Mouse (Mus musculus) olfactory bulb, adult 2 months (tissue): ENCODE results near the gene Defb36. TPM values are rescaled to one million over a fixed set of nuclear protein-coding genes. Genes with fewer than 3 reads are reported as not detected.

Experiments used
- H3K27ac ChIP-seq: fragments of 200-500 bp; 2 replicates; pipeline ENCODE4 v1.5.1; 2012; ENCODE audit warnings: low read depth, low read length; ENCODE audit not compliant: insufficient read depth
- H3K4me1 ChIP-seq: fragments of 200-500 bp; 2 replicates; pipeline ENCODE4 v1.6.1; 2012; ENCODE audit warnings: low read length; ENCODE audit not compliant: control insufficient read depth, insufficient read depth
- H3K4me3 ChIP-seq: fragments of 200-500 bp; 2 replicates; pipeline ENCODE4 v1.5.1; 2012; ENCODE audit warnings: mild to moderate bottlenecking, low read depth, low read length, moderate library complexity; ENCODE audit not compliant: insufficient read depth
- CTCF ChIP-seq: fragments of 200-500 bp; IDR thresholded peaks from 2 replicates; pipeline ENCODE4 v1.5.1; 2012; ENCODE audit warnings: low read depth, mild to moderate bottlenecking, low read length, moderate library complexity; ENCODE audit not compliant: insufficient read depth
- POLR2A ChIP-seq: fragments of 200-500 bp; IDR thresholded peaks from 2 replicates; pipeline ENCODE4 v1.6.1; 2012; ENCODE audit warnings: mild to moderate bottlenecking, low read depth, low read length, moderate library complexity; ENCODE audit not compliant: insufficient read depth
- WGBS: fragments of 180-500 bp; shearing (Covaris S2); methylation state at CpG from one replicate; pipeline ENCODE4 v1.1.7; 2018; 5-methylcytosine and 5-hydroxymethylcytosine counted together
- polyA plus RNA-seq: library from polyadenylated mRNA; stranded (reverse); fragments of >200 nt; gene quantifications from 2 replicates; pipeline ENCODE4 v1.2.4, GENCODE M21; 2012; ENCODE audit warnings: low replicate concordance; ENCODE audit not compliant: missing spikeins, insufficient read depth, insufficient read length

Gene Defb36
- not detected in 2 replicates for polyA plus RNA-seq

- no peak within 1 kb of the TSS for H3K4me3 ChIP-seq
- no peaks in the 10 kb centered on the region for H3K4me1 ChIP-seq
- TF ChIP-seq CTCF, result 0 out of 2 replicates have a peak, but pooled peaks have one; percentile 26
- TF ChIP-seq POLR2A, result no peak
- WGBS, result 81% methylated on average over 15 of the region's 15 CpGs
- H3K27ac ChIP-seq, result no peak within 1 kb of the TSS
Measured at GRCm38 (mm10) chr2:152604057-152604456, at the start of gene Defb36. Defb36 (plus strand) TSS chr2:152604327.

GRCm38 (mm10) chr2:152556655-152557054 lies 47.5 kb upstream of the Defb36 start:
- no peaks in the 10 kb centered on the region for H3K4me1 ChIP-seq
- WGBS, result 89% methylated on average over 7 of the region's 7 CpGs

DNA sequence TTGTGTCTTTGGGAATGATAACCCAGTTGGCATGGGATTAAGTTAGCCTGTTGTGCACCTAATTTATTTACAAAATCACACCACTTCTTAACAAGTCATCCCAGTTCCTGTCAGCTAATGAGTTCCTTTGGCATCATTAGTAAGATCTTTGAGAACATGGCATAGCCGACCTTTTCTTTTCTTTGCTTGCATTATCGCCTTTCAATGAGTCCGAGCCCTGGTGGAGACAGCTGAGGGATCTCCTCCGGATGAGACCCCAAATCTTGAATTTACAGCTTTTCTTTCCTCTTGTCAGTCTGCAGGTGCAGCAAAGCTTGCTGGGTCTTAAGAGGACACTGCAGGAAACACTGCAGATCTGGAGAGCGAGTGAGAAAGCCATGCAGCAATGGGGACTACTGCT lies 35.1 kb upstream of the Defb36 start, which contains the start of gene Gm17416:
Gene Gm17416, plus strand, starts transcription at position 301 of the 400 bp plus-strand sequence.
- H3K4me3 ChIP-seq, result no peak within 1 kb of the TSS
- H3K27ac ChIP-seq, result no peak within 1 kb of the TSS
- no peak for TF ChIP-seq POLR2A
- TF ChIP-seq CTCF, result no peak
- H3K4me1 ChIP-seq, result no peaks in the 10 kb centered on the region
- WGBS, result 80% methylated on average over 5 of the region's 5 CpGs

More at GRCm38 (mm10) chr2:152556655-152557054, 47.5 kb upstream of the Defb36 start:
- H3K4me3 ChIP-seq, result no peak overlapping the region
- H3K27ac ChIP-seq, result no peak overlapping the region
- TF ChIP-seq POLR2A (no peak), CTCF (no peak)

- Histone ChIP-seq H3K4me1 (no peaks in the 10 kb centered on the region), H3K27ac (no peak overlapping the region), H3K4me3 (no peak overlapping the region)
- 81% methylated on average over 4 of the region's 4 CpGs for WGBS
- TF ChIP-seq POLR2A (no peak), CTCF (no peak)
Measured at GRCm38 (mm10) chr2:152569881-152570280, 34.2 kb upstream of the Defb36 start.

DNA sequence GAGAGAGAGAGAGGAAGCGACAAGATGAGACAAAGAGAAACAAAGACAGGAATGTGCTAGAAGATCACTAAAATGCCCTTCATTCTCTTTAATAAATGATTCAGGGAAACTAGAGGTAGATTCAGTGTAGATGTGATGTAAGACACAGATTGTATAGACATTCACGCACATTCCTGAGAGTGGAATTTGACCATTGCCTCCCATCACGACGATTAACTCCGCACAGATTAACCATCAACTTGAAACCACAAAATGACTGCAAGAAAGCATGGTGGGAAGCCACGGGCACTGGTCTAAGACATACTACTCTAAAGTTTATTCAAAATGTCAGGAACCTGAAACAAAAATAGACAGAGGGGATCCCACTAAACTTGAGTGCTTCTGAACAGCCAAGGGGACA lies 33.8 kb upstream of the Defb36 start:
- WGBS, result 83% methylated on average over 6 of the region's 6 CpGs

GRCm38 (mm10) chr2:152572114-152572794 lies 31.9 kb upstream of the Defb36 start, which contains the start of gene Defb21:
Defb21 (plus strand) TSS chr2:152572744.
- WGBS, result 66% methylated on average over 11 of the region's 11 CpGs
- Histone ChIP-seq H3K4me1 (no peaks in the 10 kb centered on the region), H3K4me3 (no peak within 1 kb of the TSS), H3K27ac (no peak within 1 kb of the TSS)
- TF ChIP-seq CTCF (no peak), POLR2A (no peak)

More for the DNA sequence above, 33.8 kb upstream of the Defb36 start:
- no peak overlapping the region for H3K4me3 ChIP-seq
- H3K4me1 ChIP-seq, result no peaks in the 10 kb centered on the region
- no peak overlapping the region for H3K27ac ChIP-seq
- TF ChIP-seq CTCF (no peak), POLR2A (no peak)

GRCm38 (mm10) chr2:152573484-152573883 lies 30.6 kb upstream of the Defb36 start:
- TF ChIP-seq CTCF (no peak), POLR2A (no peak)
- H3K4me3 ChIP-seq, result no peak overlapping the region
- WGBS, result 87% methylated on average over 8 of the region's 8 CpGs
- no peaks in the 10 kb centered on the region for H3K4me1 ChIP-seq
- H3K27ac ChIP-seq, result no peak overlapping the region

- Histone ChIP-seq H3K4me1 (no peaks in the 10 kb centered on the region), H3K4me3 (no peak within 1 kb of the TSS), H3K27ac (no peak within 1 kb of the TSS)
- WGBS, result 85% methylated on average over 7 of the region's 7 CpGs
- TF ChIP-seq POLR2A (no peak), CTCF (no peak)
Measured at GRCm38 (mm10) chr2:152580107-152580506, 24.0 kb upstream of the Defb36 start, which contains the start of gene Defb19. Defb19 (minus strand) TSS chr2:152580312.

GRCm38 (mm10) chr2:152580612-152581011 lies 23.5 kb upstream of the Defb36 start:
- TF ChIP-seq POLR2A (no peak), CTCF (no peak)
- H3K4me3 ChIP-seq, result no peak overlapping the region
- WGBS, result 95% methylated on average over 11 of the region's 11 CpGs
- H3K27ac ChIP-seq, result no peak overlapping the region
- H3K4me1 ChIP-seq, result no peaks in the 10 kb centered on the region
